Mouse (Mus musculus): ENCODE data around the gene Fitm1. TPM values are rescaled to one million over a fixed set of nuclear protein-coding genes. Genes with fewer than 3 reads are reported as not detected.

Fitm1 gene
- polyA plus RNA-seq, 1 experiment from 2014 or later = 4.0 TPM

DNA sequence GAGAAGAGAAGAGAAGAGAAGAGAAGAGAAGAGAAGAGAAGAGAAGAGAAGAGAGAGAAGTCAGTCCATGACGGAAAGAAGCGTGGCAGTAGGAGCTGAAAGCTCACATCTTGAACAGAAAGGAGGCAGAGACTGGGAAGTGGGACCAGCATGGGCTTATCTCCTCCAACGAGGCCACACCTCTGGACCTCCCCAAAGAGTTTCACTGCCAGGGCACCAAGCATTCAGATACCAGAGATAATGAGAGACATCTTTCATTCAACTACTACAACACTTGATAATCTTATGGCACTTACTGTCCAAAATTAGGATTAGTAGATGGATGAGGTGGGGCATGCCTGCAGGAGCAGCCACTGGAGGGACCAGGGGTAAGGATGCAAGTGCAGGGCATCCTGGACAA is 19.6 kb upstream of the Fitm1 start:
- 79% methylated on average over 3 of the region's 3 CpGs for WGBS
- no peak overlapping the region for H3K9ac ChIP-seq

DNA sequence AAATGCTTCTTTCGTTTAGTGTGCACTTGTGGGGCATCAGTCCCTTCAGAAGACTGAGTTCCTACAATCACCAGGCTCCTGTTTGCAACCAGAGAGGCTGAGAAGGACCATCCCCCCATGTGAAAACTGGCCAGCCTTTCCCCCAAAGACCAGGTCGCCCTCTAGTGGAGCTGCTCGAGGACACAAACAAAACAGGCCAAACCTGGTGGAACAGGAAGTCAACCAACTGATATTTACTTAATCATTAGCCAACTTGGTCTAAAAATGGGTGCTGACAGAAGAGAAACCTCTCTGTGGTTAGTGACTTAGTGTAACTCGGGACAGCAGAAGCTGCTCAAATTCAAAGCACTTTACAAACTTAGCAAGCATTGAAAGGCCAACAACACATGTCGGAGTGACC is 18.4 kb upstream of the Fitm1 start:
- Histone ChIP-seq H3K9me3 (no peaks in the 10 kb centered on the region), H3K9ac (no peak overlapping the region), H3K4me1 (peaks cover 11% of the 10 kb centered on the region), H3K4me3 (no peak overlapping the region), H3K36me3 (no peaks in the 10 kb centered on the region), H3K27me3 (replicated peaks) (no peaks in the 10 kb centered on the region), H3K27ac (no peak overlapping the region), H3K4me2 (replicated peaks) (no peak overlapping the region)
- no peak for ATAC-seq (ENCODE audit: low FRiP score, low read depth)
- 27% methylated on average over 5 of the region's 5 CpGs for WGBS

More for the DNA sequence above, 19.6 kb upstream of the Fitm1 start:
- H3K4me2 ChIP-seq (replicated peaks) = no peak overlapping the region
- no peaks in the 10 kb centered on the region for H3K27me3 ChIP-seq (replicated peaks)
- no peaks in the 10 kb centered on the region for H3K9me3 ChIP-seq
- no peaks in the 10 kb centered on the region for H3K36me3 ChIP-seq
- H3K4me3 ChIP-seq = no peak overlapping the region
- H3K27ac ChIP-seq = no peak overlapping the region
- ATAC-seq (ENCODE audit: low FRiP score, low read depth) = no peak
- no peaks in the 10 kb centered on the region for H3K4me1 ChIP-seq

DNA sequence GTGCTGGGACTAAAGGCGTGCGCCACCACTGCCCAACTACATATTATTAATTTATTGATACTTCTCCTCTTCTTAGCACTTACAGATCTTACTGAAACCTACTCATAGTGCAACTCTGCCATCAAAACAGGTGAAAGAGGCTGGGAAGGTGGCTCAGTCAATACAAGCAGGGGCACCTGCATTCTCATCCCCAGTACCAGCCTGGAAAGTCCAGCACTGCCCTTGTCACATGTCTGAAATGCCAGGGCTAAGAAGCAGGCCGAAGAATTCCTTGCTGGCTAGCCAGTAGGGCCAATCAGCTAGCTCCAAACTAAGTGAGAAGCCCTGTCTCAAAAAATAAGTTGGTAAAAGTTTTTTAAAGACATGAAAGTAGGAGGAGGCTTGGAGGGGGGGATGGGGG is 17.8 kb upstream of the Fitm1 start:
- no peaks in the 10 kb centered on the region for H3K27me3 ChIP-seq (replicated peaks)
- no peaks in the 10 kb centered on the region for H3K9me3 ChIP-seq
- no peak for ATAC-seq (ENCODE audit: low FRiP score, low read depth)
- no peak overlapping the region for H3K9ac ChIP-seq
- H3K4me1 ChIP-seq = peaks cover 14% of the 10 kb centered on the region
- 91% methylated on average over 3 of the region's 3 CpGs for WGBS
- no peak overlapping the region for H3K4me3 ChIP-seq
- no peaks in the 10 kb centered on the region for H3K36me3 ChIP-seq
- no peak overlapping the region for H3K4me2 ChIP-seq (replicated peaks)
- H3K27ac ChIP-seq = no peak overlapping the region

DNA sequence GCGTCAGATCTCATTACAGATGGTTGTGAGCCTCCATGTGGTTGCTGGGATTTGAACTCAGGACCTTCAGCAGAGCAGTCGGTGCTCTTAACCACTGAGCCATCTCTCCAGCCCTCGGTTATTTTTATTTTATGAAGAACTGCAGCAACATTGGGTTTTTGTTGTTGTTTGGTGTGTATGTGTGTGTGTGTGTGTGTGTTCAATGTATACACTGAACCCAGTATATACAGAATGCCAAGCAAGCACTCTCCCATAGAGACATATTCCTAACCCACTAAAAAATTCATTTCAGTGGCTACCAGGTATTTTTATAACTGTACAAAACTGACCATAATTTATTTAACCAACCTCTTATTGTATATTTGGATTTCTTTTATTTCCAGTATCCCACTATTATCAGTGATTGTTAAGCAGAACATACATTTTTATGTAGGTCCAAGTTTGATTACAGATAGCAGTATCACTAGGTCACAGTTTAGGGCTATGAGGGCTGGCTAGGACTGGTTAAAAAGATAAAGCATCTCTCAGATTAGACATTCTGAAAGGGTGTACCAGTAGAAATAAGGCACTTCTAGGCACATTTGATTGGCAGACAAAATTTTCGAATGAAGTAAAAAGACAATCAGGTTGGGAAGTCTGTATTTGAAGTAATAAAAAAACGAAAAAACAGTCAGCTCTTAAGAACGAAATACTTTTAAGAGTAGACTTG is 16.5 kb upstream of the Fitm1 start:
- H3K36me3 ChIP-seq = peaks cover 8% of the 10 kb centered on the region
- peaks cover 14% of the 10 kb centered on the region for H3K4me1 ChIP-seq
- no peak overlapping the region for H3K27ac ChIP-seq
- H3K4me2 ChIP-seq (replicated peaks) = peak overlapping the region; percentile 79
- H3K9ac ChIP-seq = peak overlapping the region; percentile 61; the same call in 1 of the 2 replicates
- H3K9me3 ChIP-seq = no peaks in the 10 kb centered on the region
- ATAC-seq (ENCODE audit: low FRiP score, low read depth) = no peak
- 62% methylated on average over 6 of the region's 6 CpGs for WGBS
- H3K27me3 ChIP-seq (replicated peaks) = no peaks in the 10 kb centered on the region
- H3K4me3 ChIP-seq = no peak overlapping the region; the same call in 1 of the 2 replicates

DNA sequence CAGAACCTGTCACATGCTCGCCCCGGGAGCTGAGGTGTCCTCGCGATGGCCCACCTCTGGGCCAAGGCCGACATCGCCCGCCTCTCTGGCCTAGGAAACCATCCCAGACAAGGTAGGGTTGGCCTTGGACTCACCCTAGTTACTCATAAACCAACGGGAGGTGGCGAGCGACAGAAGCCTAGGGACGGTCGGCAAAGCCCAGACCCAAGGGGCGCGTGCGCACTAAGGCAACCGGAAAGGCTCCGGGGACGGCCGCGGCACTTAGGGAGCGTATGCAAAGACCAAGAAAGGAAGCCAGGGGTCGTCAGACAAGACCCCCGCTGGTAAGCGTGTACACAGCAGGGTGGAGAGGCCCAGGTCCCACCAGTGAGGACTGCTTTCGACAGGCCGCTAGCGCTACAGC is 15.6 kb upstream of the Fitm1 start, which contains the start of gene Dcaf11:
Dcaf11 (plus strand) TSS at position 208 of the 403 bp plus-strand sequence.
- peak; percentile 85 for ATAC-seq (ENCODE audit: low FRiP score, low read depth)
- peak within 1 kb of the TSS; percentile 62 for H3K4me3 ChIP-seq
- peak within 1 kb of the TSS; percentile 79 for H3K4me2 ChIP-seq (replicated peaks)
- WGBS = under 1% methylated on average over 27 of the region's 27 CpGs
- peaks cover 14% of the 10 kb centered on the region for H3K4me1 ChIP-seq
- H3K27ac ChIP-seq = peak within 1 kb of the TSS; percentile 90
- peak within 1 kb of the TSS; percentile 61 for H3K9ac ChIP-seq
- H3K9me3 ChIP-seq = no peaks in the 10 kb centered on the region
- no peaks in the 10 kb centered on the region for H3K27me3 ChIP-seq (replicated peaks)
- peaks cover 17% of the 10 kb centered on the region for H3K36me3 ChIP-seq

DNA sequence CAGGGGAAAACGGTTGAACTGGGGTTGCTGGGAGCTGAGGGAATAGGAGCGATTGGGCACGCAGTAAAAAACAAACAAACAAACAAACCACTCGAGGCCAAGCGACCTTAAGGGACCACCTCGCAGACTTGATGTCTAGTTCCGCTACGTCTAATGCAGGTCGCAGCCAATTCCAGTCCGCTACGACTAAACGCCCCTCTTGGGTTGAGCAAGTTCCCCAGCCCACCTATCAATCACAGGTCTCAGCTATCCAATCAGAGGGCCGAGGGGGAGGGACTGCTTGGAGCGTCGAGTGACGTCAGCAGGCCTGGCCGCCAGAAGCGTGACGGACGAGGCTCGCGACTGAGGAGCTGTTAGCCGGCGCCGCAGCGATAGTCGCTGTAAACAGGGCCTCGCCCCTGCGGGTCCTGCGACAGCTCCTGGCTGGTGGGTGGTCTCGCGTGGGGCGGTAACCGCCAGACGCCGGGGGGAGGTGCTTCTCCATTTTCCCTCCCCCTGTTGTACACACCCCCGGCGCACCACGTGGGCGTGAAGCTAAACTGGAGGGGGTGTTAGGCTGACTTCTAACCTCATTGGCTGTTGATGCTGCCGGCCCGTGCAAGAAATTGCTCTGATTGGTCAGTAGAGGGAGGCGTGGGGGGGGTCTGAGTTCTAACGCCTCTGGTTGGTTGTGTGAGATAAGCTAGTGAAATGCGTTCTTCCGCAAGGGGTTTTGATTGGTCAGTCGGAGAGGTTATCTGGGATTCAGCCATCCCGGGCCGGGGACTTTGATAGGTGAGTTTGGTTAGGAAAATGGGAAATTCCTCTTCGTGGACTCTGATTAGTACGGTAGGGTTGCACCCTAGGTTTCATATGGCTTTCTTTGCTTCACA is 15.0 kb upstream of the Fitm1 start, which contains the start of gene A730061H03Rik:
A730061H03Rik (minus strand) TSS at position 205 of the 872 bp plus-strand sequence.
- peak; percentile 98 for ATAC-seq (ENCODE audit: low FRiP score, low read depth)
- under 1% methylated on average over 51 of the region's 51 CpGs for WGBS

DNA sequence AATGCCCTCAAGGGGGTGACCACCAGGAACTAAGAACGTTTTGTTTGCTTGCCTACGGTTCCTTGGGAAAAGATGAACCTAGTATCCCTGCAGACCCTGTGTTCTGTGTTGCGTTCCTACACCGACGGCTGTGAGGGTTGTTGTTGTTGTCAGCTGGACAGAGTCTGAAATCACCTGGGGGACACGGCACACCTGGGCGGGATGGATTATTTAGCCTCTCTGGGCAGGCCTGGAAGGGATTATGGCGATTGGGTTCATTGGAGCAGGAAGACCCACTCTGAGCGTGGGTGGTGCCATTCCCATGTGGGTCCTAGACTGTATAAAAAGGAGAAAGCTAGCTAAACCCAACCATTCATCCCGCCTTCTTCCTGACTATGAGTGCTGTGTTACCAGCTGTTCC is 13.6 kb upstream of the Fitm1 start:
- peak overlapping the region; percentile 79 for H3K4me2 ChIP-seq (replicated peaks)
- no peak overlapping the region for H3K4me3 ChIP-seq
- no peaks in the 10 kb centered on the region for H3K27me3 ChIP-seq (replicated peaks)
- ATAC-seq (ENCODE audit: low FRiP score, low read depth) = no peak
- no peak overlapping the region for H3K9ac ChIP-seq
- 88% methylated on average over 10 of the region's 10 CpGs for WGBS
- no peak overlapping the region for H3K27ac ChIP-seq
- peaks cover 14% of the 10 kb centered on the region for H3K4me1 ChIP-seq
- H3K9me3 ChIP-seq = no peaks in the 10 kb centered on the region
- peaks cover 37% of the 10 kb centered on the region for H3K36me3 ChIP-seq

More for the DNA sequence above, 15.0 kb upstream of the Fitm1 start, which contains the start of gene A730061H03Rik:
- Histone ChIP-seq H3K4me2 (replicated peaks) (peak within 1 kb of the TSS; percentile 79), H3K36me3 (peaks cover 23% of the 10 kb centered on the region), H3K27me3 (replicated peaks) (no peaks in the 10 kb centered on the region), H3K4me3 (peak within 1 kb of the TSS; percentile 62), H3K9ac (peak within 1 kb of the TSS; percentile 61), H3K4me1 (peaks cover 14% of the 10 kb centered on the region), H3K27ac (peak within 1 kb of the TSS; percentile 90), H3K9me3 (no peaks in the 10 kb centered on the region)

DNA sequence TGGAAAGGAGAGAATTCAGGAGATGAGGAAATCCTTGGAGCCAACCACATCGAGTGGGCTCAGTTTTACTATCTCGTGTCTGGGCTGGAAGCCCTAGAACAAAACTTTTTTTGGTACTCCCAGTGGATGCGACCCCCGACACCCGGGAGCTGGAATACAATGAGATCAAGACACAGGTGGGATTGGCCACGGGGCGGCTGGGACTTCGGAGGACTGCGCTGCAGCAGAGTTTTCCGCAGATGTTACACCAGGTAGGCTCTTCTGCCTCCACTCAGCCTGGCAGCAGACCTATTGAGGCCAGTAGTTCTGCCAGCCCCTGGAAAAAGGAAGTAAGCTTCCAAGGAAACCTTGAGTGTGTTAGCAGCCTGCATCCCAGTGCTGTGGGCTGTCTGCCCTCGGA is 12.2 kb upstream of the Fitm1 start:
- H3K9me3 ChIP-seq = no peaks in the 10 kb centered on the region
- H3K4me2 ChIP-seq (replicated peaks) = no peak overlapping the region
- no peaks in the 10 kb centered on the region for H3K27me3 ChIP-seq (replicated peaks)
- peaks cover 49% of the 10 kb centered on the region for H3K36me3 ChIP-seq
- ATAC-seq (ENCODE audit: low FRiP score, low read depth) = no peak
- no peak overlapping the region for H3K4me3 ChIP-seq
- H3K27ac ChIP-seq = no peak overlapping the region
- no peak overlapping the region for H3K9ac ChIP-seq
- WGBS = 93% methylated on average over 11 of the region's 11 CpGs
- H3K4me1 ChIP-seq = peaks cover 14% of the 10 kb centered on the region

DNA sequence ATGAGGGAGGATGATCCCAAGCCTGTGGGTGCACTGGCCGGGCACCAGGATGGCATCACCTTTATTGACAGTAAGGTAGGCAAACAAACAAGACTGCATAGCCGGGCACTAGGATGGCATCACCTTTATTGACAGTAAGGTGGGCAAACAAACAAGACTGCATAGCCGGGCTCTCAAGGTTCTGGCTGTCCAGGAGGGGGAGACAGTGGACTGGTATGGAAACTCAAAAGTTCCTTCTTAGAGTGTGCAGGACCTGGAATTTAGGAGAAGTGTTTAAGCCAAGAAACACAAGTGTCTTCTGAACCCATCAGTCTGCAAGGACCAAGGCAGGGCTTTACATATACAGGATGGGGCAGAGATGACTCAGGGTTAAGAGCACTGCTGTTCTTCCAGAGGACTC is 9.7 kb upstream of the Fitm1 start:
- peaks cover 63% of the 10 kb centered on the region for H3K36me3 ChIP-seq
- WGBS = 79% methylated on average over 3 of the region's 3 CpGs
- no peaks in the 10 kb centered on the region for H3K9me3 ChIP-seq
- H3K4me1 ChIP-seq = peaks cover 14% of the 10 kb centered on the region
- no peak overlapping the region for H3K4me2 ChIP-seq (replicated peaks)
- no peak overlapping the region for H3K27ac ChIP-seq
- H3K4me3 ChIP-seq = no peak overlapping the region
- ATAC-seq (ENCODE audit: low FRiP score, low read depth) = no peak
- no peaks in the 10 kb centered on the region for H3K27me3 ChIP-seq (replicated peaks)
- H3K9ac ChIP-seq = no peak overlapping the region

DNA sequence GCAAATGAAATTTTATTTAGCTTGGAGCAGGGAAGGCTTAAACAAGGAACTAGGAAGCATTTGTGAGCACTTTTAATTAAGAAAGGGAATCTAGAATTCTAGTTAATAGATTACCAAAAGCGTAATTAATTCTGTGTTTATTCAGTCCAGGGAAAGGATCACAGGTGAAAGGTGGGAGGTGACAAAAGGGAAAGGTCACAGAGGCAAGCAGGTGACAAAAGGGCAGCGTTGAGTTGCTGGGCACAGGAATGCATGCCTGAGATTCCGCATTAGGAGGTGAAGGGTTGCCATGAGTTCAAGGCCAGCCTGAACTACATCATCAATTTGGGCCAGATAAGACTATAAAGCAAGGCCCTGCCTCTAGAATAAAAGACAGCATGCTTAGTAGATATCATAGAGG is 7.9 kb upstream of the Fitm1 start:
- ATAC-seq (ENCODE audit: low FRiP score, low read depth) = no peak

DNA sequence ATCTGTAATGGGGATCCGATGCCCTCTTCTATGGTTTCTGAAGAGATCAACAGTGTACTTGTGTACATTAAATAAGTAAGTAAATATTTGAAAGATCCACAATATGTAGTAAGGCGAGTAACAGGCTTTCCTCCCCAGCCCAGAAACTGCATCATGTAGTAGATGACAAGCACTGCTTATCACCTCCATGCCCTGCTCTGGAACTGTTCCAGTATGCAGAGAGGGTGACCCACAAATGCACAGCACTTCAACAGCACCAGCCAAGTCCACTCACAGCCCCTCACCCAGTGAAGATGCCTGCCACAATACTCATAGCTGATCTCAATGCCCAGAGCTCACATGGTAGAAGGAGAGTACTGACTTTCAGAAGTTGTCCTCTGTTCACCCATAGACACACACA is 4.8 kb upstream of the Fitm1 start:
- H3K4me1 ChIP-seq = no peaks in the 10 kb centered on the region
- peaks cover 41% of the 10 kb centered on the region for H3K36me3 ChIP-seq
- no peaks in the 10 kb centered on the region for H3K27me3 ChIP-seq (replicated peaks)
- no peak overlapping the region for H3K9ac ChIP-seq
- 88% methylated on average over 2 of the region's 2 CpGs for WGBS
- ATAC-seq (ENCODE audit: low FRiP score, low read depth) = no peak
- H3K27ac ChIP-seq = no peak overlapping the region
- no peak overlapping the region for H3K4me2 ChIP-seq (replicated peaks)
- no peak overlapping the region for H3K4me3 ChIP-seq
- no peaks in the 10 kb centered on the region for H3K9me3 ChIP-seq

More for the DNA sequence above, 7.9 kb upstream of the Fitm1 start:
- no peak overlapping the region for H3K9ac ChIP-seq
- H3K27me3 ChIP-seq (replicated peaks) = no peaks in the 10 kb centered on the region
- WGBS = 86% methylated on average over 3 of the region's 3 CpGs
- peaks cover 66% of the 10 kb centered on the region for H3K36me3 ChIP-seq
- H3K4me3 ChIP-seq = no peak overlapping the region
- no peaks in the 10 kb centered on the region for H3K9me3 ChIP-seq
- no peak overlapping the region for H3K27ac ChIP-seq
- H3K4me1 ChIP-seq = no peaks in the 10 kb centered on the region
- H3K4me2 ChIP-seq (replicated peaks) = no peak overlapping the region

DNA sequence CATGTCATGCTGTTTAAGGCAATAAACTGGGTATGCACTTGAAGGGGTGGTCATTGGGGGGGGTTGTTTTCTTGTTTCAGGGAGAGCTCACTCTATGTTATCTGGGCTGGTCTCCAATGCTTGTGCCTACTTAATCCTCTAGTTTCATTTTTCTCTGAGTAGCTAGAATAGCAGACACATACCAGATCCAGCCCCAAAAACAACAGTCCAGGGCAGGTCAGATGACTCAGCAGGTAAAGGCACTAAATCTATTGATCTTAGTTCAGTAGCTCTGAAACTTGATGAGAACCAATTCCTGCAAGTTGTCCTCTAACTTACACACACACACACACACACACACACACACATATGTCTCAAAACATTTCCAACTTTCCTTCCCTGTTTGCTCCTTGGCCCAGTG is 3.7 kb upstream of the Fitm1 start:
- Histone ChIP-seq H3K36me3 (peaks cover 29% of the 10 kb centered on the region), H3K4me1 (no peaks in the 10 kb centered on the region), H3K9ac (no peak overlapping the region), H3K27ac (no peak overlapping the region), H3K4me3 (no peak overlapping the region), H3K4me2 (replicated peaks) (no peak overlapping the region), H3K9me3 (no peaks in the 10 kb centered on the region), H3K27me3 (replicated peaks) (no peaks in the 10 kb centered on the region)
- no peak for ATAC-seq (ENCODE audit: low FRiP score, low read depth)

Data from neural tube, embryonic 12.5 days (tissue).